Mouse (Mus musculus) right cerebral cortex, postnatal 14 days (tissue): ENCODE results near the gene Olfr1306.

ENCODE experiments used
- DNase-seq: peaks from one replicate; pipeline ENCODE4 v3.0.0; 2022

The Olfr1306 gene

DNA sequence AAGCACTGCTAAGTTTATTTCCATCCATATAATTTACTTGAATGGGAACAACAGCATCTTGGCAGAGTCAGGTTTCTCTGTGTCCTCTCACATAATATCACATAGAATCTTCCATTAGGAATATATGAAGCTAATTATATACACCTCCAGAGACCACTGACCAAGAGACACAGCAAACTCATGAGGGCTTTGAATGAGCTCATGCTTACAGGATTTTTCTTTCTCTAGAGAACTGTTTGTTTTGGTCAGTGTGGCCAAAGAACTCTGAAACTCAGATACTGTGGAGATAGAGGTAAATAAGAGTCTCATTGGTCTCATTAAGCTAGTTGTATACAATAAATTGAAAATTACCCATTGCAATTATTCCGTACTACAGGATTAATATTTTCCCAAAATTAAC lies at the start of gene Olfr1306:
TSS of gene Olfr1306 (minus strand) at position 101 of the 400 bp plus-strand sequence.
- DNase-seq: no peak

DNA sequence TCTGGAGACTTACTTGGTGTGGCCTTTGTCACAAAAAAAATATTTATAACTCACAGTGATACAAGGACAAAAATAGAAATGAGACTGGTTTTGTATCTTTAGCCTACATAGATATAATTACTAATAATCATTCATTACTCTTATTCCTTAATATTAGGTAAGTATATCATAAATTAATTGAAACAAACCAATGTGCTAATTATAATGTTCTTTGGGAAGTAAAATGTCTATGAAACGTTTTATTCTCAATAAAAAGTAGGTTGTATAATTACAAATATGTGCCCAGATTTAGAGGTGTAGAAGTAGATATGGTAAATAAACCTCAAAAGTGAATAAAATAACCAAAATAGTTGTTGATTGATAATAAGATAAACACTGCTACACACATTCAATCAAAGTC lies 48.8 kb upstream of the Olfr1306 start, which contains the start of gene Olfr1308:
TSS of gene Olfr1308 (minus strand) at position 101 of the 400 bp plus-strand sequence.
- DNase-seq: no peak

- DNase-seq: no peak
These were observed 33.3 kb upstream of the Olfr1306 start, which contains the start of gene Olfr1307 for GRCm38 (mm10) chr2:111949340-111949739. Olfr1307 (minus strand) TSS chr2:111949440.

GRCm38 (mm10) chr2:111877049-111877448 lies 39.0 kb downstream of the Olfr1306 start, which contains the start of gene Olfr1305:
Olfr1305 (minus strand) TSS chr2:111877149.
- DNase-seq: no peak
